9 mouse cellular contexts compared by ENCODE assay signal in the genomic region with DNA sequence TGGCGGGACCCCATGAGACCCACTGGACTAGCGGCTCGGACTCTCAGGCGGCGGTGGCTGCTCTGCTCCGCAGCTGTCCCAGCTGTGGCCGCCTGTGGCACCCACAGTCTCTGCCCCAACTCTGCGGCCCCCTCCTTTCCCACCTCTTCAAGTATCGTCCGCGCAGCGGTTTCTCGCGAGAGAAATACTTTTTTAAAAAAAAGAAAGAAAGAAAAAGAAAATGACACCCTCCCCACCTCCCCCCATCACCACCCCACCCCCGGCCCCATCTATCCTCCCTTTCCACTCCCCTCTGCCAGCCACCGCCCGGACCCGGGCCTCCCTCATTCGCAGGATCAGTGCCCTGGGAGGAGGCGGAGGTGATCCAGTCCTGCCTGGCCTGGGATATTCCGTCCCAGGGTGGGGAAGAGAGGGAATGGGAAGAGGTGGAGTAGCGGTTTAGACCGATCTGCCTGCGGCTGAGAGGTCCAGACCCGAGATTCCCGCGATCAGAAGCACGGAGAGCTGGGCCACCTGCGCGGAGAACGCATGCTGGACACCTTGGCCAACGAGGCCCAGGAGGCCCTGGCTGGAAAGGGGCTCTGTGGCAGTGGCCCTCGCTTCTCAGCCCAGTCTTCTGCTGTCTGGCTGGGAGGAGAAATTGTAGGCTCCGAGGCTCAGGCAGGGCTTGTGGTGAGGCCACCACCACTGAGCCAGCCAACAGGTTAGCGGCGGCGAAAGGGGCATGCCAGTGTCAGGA. TPM values are rescaled to one million over a fixed set of nuclear protein-coding genes. Genes with fewer than 3 reads are reported as not detected.
DNase-seq lines count a peak whose midpoint lies in the region; ATAC-seq and TF ChIP-seq lines count a peak whose summit lies in the region.
"Had no signal": no experiment of that assay in that cellular context is flagged by ENCODE, and none has a peak within 500 bp of the region (broad histone marks: within the 10 kb centered on the region; RNA-seq: fewer than 3 reads in every experiment).

No protein-coding gene starts in this region.

- H3K79me3 ChIP-seq in C2C12 (ENCODE audit: low read depth): peaks cover 25% of the 10 kb centered on the region

- H3K9me3 ChIP-seq in limb, embryonic 12.5 days: no peaks in the 10 kb centered on the region
- no peaks in the 10 kb centered on the region for H3K9me3 ChIP-seq in midbrain, embryonic 14.5 days (ENCODE audit: control insufficient read depth, low read length)

- peak overlapping the region; percentile 80 for H3K4me3 ChIP-seq in C2C12 (ENCODE audit: insufficient read depth, poor library complexity, severe bottlenecking)
- H3K4me3 ChIP-seq in embryonic fibroblast, embryonic 13.5 days (ENCODE audit: insufficient read depth, low read length): peak overlapping the region; percentile 87
- peak overlapping the region; percentile 71 for H3K4me3 ChIP-seq in limb, embryonic 12.5 days (replicated peaks)
- peak overlapping the region; percentile 69 for H3K4me3 ChIP-seq in midbrain, embryonic 14.5 days (replicated peaks; ENCODE audit: low read depth, low read length)

- peak; percentile 81 for DNase-seq in NIH3T3 (ENCODE audit: low read depth)
- peak; percentile 71 for DNase-seq in heart, postnatal 25 days (ENCODE audit: low spot score)
- DNase-seq in midbrain, embryonic 14.5 days: peak; percentile 84
- DNase-seq in urinary bladder, postnatal 14 days (ENCODE audit: low spot score): peak; percentile 70
- no peak for DNase-seq in spleen, postnatal 36 days (ENCODE audit: low spot score in 2 of 2)

- H3K4me2 ChIP-seq in limb, embryonic 12.5 days: peak overlapping the region; percentile 88
- H3K4me2 ChIP-seq in midbrain, embryonic 14.5 days (ENCODE audit: low read length): peak overlapping the region; percentile 99

- intact Hi-C loops in heart, postnatal 25 days (cut with DNase I): loop anchor here (5.0 kb wide), 2 partner anchors 34 to 91 kb away; no protein-coding TSS in a partner anchor

- TF ChIP-seq POLR2A in embryonic fibroblast, embryonic 13.5 days (IDR thresholded peaks at IDR 0.05; ENCODE audit: low read depth, low read length): peak; percentile 86

- H3K27ac ChIP-seq in embryonic fibroblast, embryonic 13.5 days (ENCODE audit: insufficient read depth, low read length): peak overlapping the region; percentile 87
- H3K27ac ChIP-seq in limb, embryonic 12.5 days: peak overlapping the region; percentile 88
- H3K27ac ChIP-seq in midbrain, embryonic 14.5 days (replicated peaks; ENCODE audit: low read depth, low read length): peak overlapping the region; percentile 55; the same call in 1 of the 2 replicates

- no peak for TF ChIP-seq CTCF in C2C12 (IDR thresholded peaks at IDR 0.05; ENCODE audit: control insufficient read depth, insufficient read depth, insufficient read length)
- no peak for TF ChIP-seq CTCF in embryonic fibroblast, embryonic 13.5 days (IDR thresholded peaks at IDR 0.05; ENCODE audit: borderline replicate concordance, insufficient read depth, low read length)

- H3K4me1 ChIP-seq in embryonic fibroblast, embryonic 13.5 days (ENCODE audit: control insufficient read depth, insufficient read depth, low read length): peaks cover 3% of the 10 kb centered on the region
- H3K4me1 ChIP-seq in limb, embryonic 12.5 days (replicated peaks): peaks cover 13% of the 10 kb centered on the region
- H3K4me1 ChIP-seq in midbrain, embryonic 14.5 days (ENCODE audit: control insufficient read depth, insufficient read depth, low read length): 0 out of 2 replicates have a peak, but pooled peaks cover 10% of the 10 kb centered on the region

- H3ac ChIP-seq in C2C12 (ENCODE audit: control insufficient read depth, insufficient read length, low read depth): peak overlapping the region; percentile 96

- H3K36me3 ChIP-seq in C2C12 (ENCODE audit: control insufficient read depth, insufficient read depth): peaks cover 10% of the 10 kb centered on the region
- no peaks in the 10 kb centered on the region for H3K36me3 ChIP-seq in limb, embryonic 12.5 days
- H3K36me3 ChIP-seq in midbrain, embryonic 14.5 days (ENCODE audit: control insufficient read depth, insufficient read depth, low read length): no peaks in the 10 kb centered on the region

- H3K9ac ChIP-seq in limb, embryonic 12.5 days (replicated peaks): peak overlapping the region; percentile 79
- H3K9ac ChIP-seq in midbrain, embryonic 14.5 days (replicated peaks; ENCODE audit: low read length): peak overlapping the region; percentile 70

- peaks cover 46% of the 10 kb centered on the region for H3K79me2 ChIP-seq in C2C12 (ENCODE audit: control insufficient read depth, insufficient read depth)

- H3K27me3 ChIP-seq in C2C12 (ENCODE audit: control insufficient read depth, insufficient read depth, insufficient read length): no peaks in the 10 kb centered on the region
- H3K27me3 ChIP-seq in limb, embryonic 12.5 days: peaks cover 59% of the 10 kb centered on the region
- H3K27me3 ChIP-seq in midbrain, embryonic 14.5 days (ENCODE audit: control insufficient read depth, insufficient read depth, low read length): no peaks in the 10 kb centered on the region

- peak; percentile 89 for ATAC-seq in limb, embryonic 12.5 days (ENCODE audit: insufficient number of reproducible peaks, insufficient read depth, low FRiP score, low TSS enrichment, low read depth)
- peak; percentile 86 for ATAC-seq in midbrain, embryonic 14.5 days (ENCODE audit: low FRiP score, low TSS enrichment)

- WGBS in limb, embryonic 12.5 days: 3% methylated on average over 33 of the region's 37 CpGs
- under 1% methylated on average over 37 of the region's 37 CpGs for WGBS in midbrain, embryonic 14.5 days

TF ChIP-seq in C2C12, 6 proteins besides CTCF, POLR2A, EP300 and RAD21:
- TF ChIP-seq CEBPB (IDR thresholded peaks at IDR 0.05; ENCODE audit: low read depth): no peak

RNA-seq across cellular contexts. Expression of gene Fbn1, which starts 1.3 kb away (rescaled TPM):
- polyA plus RNA-seq in C2C12 (2012; fragmentation: generic; extraction: Trizol): 14.8 TPM
- 593 and 598 TPM in 2 replicates for polyA plus RNA-seq in embryonic fibroblast, embryonic 13.5 days (2011; ENCODE audit: insufficient read length, low read depth, missing spikeins)
- 10 to 100 TPM; 74.5 to 83.0 TPM for total RNA-seq in heart, postnatal 25 days (2021)
- 11.5 and 14.2 TPM in 2 replicates for polyA plus RNA-seq in limb, embryonic 12.5 days (2016; fragmentation: Nextera tagmentation; extraction: Ambion mirVana)
- polyA plus RNA-seq in midbrain, embryonic 14.5 days (2014; fragmentation: Nextera tagmentation; extraction: Ambion mirVana): 1.4 and 4.4 TPM in 2 replicates
- polyA plus RNA-seq: erythroblast, embryonic 14.5 days had no signal

RNA-seq across cellular contexts. Expression of gene Gm9913, which starts 1.6 kb away (rescaled TPM):
- polyA plus RNA-seq in C2C12 (2012; fragmentation: generic; extraction: Trizol): 0.09 TPM
- 1.3 and 1.4 TPM in 2 replicates for polyA plus RNA-seq in embryonic fibroblast, embryonic 13.5 days (2011; ENCODE audit: insufficient read length, low read depth, missing spikeins)
- under 1 TPM; 0.08 to 0.42 TPM for total RNA-seq in heart, postnatal 25 days (2021)
- 0.20 and 0.32 TPM in 2 replicates for polyA plus RNA-seq in limb, embryonic 12.5 days (2016; fragmentation: Nextera tagmentation; extraction: Ambion mirVana)
- polyA plus RNA-seq in midbrain, embryonic 14.5 days (2014; fragmentation: Nextera tagmentation; extraction: Ambion mirVana): 0.09 TPM in 1 of 2 replicates, not detected in the other
- polyA plus RNA-seq: erythroblast, embryonic 14.5 days had no signal

Comparison
In these comparisons a context has a peak if more than half of its experiments do, and no peak if none do; other contexts are left out.
1. DNase-seq: peak in NIH3T3 (single experiment), heart, postnatal 25 days (single experiment), midbrain, embryonic 14.5 days (single experiment) and urinary bladder, postnatal 14 days (single experiment); none in spleen, postnatal 36 days (0 of 2).
2. RNA of gene Fbn1, which starts 1.3 kb away (polyA plus RNA-seq): 593 to 598 TPM in embryonic fibroblast, embryonic 13.5 days; 14.8 TPM in C2C12 (single experiment), 11.5 to 14.2 TPM in limb, embryonic 12.5 days and 1.4 to 4.4 TPM in midbrain, embryonic 14.5 days; every median in the first group is over 10 times any median in the second.
3. Peak in every context shown above with its lines, with median percentiles within 50 percentile points of each other: H3K4me3 ChIP-seq and H3K27ac ChIP-seq.